Mouse (Mus musculus): ENCODE measurements around the gene Pdgfc. TPM values are rescaled to one million over a fixed set of nuclear protein-coding genes. Genes with fewer than 3 reads are reported as not detected.
"Not testable (repeated sequence)": the region's sequence is repeated elsewhere in the genome, so short reads cannot be mapped to it uniquely, and the experiment has no call there.

The Pdgfc gene
- total RNA-seq, 2 experiments from 2014 or later: 4.1 to 7.4 TPM

- no peak for DNase-seq
These were observed 9.3 kb downstream of the Pdgfc start for GRCm38 (mm10) chr3:81045344-81046050.

- DNase-seq: no peak
These were observed 10.7 kb downstream of the Pdgfc start for GRCm38 (mm10) chr3:81046652-81047607.

- no peak for DNase-seq
These were observed 15.3 kb downstream of the Pdgfc start for GRCm38 (mm10) chr3:81051522-81051921.

- DNase-seq: no peak
These were observed 16.2 kb downstream of the Pdgfc start for GRCm38 (mm10) chr3:81052422-81052821.

- DNase-seq: no peak
These were observed 17.9 kb downstream of the Pdgfc start for GRCm38 (mm10) chr3:81054074-81054473.

GRCm38 (mm10) chr3:81057719-81058118 lies 21.5 kb downstream of the Pdgfc start:
- DNase-seq: no peak

- no peak for DNase-seq
These were observed 22.4 kb downstream of the Pdgfc start for GRCm38 (mm10) chr3:81058527-81059031.

- no peak for DNase-seq
These were observed 32.3 kb downstream of the Pdgfc start for GRCm38 (mm10) chr3:81068550-81068949.

GRCm38 (mm10) chr3:81101136-81101535 lies 64.9 kb downstream of the Pdgfc start:
- DNase-seq: no peak

GRCm38 (mm10) chr3:81102158-81102876 lies 66.1 kb downstream of the Pdgfc start:
- no peak for DNase-seq

GRCm38 (mm10) chr3:81102877-81103420 lies 66.7 kb downstream of the Pdgfc start:
- DNase-seq: no peak

- no peak for DNase-seq
These were observed 71.3 kb downstream of the Pdgfc start for GRCm38 (mm10) chr3:81107515-81107914.

- no peak for DNase-seq
These were observed 74.8 kb downstream of the Pdgfc start for GRCm38 (mm10) chr3:81110968-81111367.

GRCm38 (mm10) chr3:81112892-81113291 lies 76.7 kb downstream of the Pdgfc start:
- no peak for DNase-seq

GRCm38 (mm10) chr3:81120664-81121063 lies 84.4 kb downstream of the Pdgfc start:
- no peak for DNase-seq

GRCm38 (mm10) chr3:81121731-81122130 lies 85.5 kb downstream of the Pdgfc start:
- no peak for DNase-seq

- no peak for DNase-seq
These were observed 87.2 kb downstream of the Pdgfc start for GRCm38 (mm10) chr3:81123461-81123860.

- no peak for DNase-seq
These were observed 90.8 kb downstream of the Pdgfc start for GRCm38 (mm10) chr3:81127013-81127412.

- no peak for DNase-seq
These were observed 100.8 kb downstream of the Pdgfc start for GRCm38 (mm10) chr3:81136985-81137384.

- not testable (repeated sequence) for DNase-seq
These were observed 101.8 kb downstream of the Pdgfc start for GRCm38 (mm10) chr3:81138030-81138429.

- no peak for DNase-seq
These were observed 107.5 kb downstream of the Pdgfc start for GRCm38 (mm10) chr3:81143730-81144129.

- no peak for DNase-seq
These were observed 112.9 kb downstream of the Pdgfc start for GRCm38 (mm10) chr3:81149109-81149521.

All from gastrocnemius, postnatal 10 days (tissue).